Mouse (Mus musculus) ovary, postnatal 10 days (tissue): ENCODE data around the gene Slc6a16.
A peak's percentile ranks its signal among the peaks of the same experiment; 100 is the strongest.

Experiments
- DNase-seq: peaks from one replicate; pipeline ENCODE4 v3.0.0; 2022; ENCODE audit warnings: low spot score

Slc6a16 gene

DNA sequence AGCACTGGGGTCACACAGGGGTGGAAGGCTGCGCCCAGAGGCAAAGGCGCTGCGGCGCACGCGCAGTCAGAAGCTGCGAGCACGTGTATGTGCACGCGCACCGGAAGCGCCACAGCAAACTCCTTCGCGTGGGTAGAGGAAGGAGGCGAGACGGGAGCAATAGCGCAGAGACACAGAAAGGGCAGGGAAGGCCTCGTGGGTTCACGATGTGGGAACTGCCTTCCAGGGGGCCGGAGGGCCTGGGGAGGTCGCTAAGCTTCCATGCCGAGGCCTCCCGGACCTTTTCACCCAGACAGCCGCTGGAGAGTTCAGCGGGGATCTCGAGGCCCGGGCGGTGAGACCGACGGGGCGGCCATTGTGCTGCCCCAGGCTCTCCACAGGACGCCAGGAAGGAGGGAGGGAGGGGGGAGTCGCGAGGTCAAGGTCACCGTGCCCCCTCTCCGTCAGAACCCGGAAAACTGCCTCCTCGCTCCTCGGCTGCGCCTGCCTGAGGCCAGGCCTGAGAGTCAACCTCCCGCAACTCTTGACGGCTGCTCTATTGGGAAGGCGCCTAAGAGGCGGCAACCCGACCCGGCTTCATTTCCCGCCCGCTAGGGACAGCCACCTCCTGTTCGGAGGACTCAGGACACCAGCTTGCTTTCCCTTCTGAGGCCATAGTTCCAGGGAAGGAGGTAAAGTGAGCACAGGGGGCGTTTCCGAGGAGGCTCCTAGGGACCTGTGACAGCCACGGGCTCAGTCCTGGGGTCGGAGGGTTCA, at the start of gene Slc6a16:
Gene Slc6a16, plus strand, starts transcription at position 453 of the 756 bp plus-strand sequence.
- DNase-seq = no peak

DNA sequence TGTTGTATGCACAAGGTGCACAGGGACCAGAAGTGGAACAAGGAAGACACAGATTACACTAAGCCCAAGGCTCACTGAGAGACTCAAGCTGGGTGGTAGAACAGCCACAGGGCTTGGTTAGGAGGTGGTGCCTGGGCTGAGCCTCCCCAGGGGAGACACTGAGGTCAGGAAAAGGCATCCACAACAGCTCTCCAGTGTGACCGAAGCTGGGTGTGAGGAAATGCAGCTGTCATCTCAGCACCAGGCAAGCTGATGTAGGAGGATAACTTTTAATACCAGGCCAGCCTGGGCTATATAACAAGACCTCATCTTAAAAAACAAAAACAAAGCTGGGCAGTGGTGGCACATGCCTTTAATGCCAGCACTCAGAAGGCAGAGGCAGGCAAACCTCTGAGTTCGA, 49.7 kb upstream of the Slc6a16 start:
- no peak for DNase-seq

DNA sequence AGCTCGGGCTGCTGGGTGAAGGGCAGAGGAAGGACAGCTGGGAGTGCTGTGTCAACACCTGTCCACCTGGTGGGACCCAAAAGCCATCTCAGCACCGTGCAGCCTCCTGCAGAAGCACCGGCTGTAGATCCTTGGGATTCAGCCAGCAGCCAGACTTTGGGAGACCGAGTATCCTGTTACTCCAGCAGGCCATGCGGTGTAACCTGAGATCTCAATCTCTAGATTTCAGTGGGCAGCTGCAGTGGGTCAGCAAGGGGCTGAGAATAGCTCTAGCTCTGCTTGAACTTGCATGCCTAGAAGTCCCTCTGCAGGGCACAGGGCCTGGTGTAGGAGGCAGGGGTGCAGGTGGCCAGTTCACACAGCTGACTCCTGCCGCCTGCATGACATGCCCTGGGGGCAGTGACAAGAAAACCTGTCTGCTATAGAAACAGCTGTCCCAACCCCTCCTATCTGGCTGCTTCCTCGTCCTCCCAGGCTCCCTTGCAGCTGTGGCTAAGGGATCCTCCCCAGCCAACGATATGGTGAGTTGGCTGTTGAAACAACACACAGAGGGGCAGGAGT, 49.0 kb upstream of the Slc6a16 start:
- no peak for DNase-seq

DNA sequence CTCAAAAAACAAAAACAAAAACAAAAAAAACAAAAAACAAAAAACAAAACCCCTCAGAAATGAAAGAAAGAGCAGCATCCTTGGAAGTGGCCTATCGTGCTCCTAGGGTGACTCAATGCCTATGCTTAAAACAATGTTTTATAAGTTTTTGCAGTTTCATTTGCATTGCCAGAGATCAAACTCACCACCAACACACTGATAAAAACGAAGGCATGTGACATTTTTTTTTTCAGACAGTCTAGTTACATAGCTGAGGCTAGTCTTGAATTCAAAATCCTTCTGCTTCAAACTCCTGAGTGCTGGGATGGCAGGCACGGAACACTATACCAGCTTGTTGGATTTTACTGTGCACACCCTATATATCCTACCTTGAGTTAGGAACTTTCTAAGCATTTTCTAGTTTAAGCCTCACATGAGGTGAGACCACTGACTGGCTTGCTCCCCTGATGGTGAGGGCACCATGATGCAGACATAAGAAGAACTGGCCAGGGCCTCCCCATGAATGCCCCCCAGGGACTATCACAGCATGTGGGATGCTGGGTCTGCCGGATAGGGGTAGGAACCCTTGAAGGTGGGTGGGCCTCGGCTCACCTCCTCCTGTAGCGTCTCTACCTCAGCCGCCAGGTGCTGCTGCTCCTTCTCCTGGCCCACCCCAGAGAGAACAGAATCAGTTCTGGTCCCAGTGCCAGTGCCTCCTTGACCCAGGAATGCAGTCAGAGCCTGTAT, 48.1 kb upstream of the Slc6a16 start:
- no peak for DNase-seq

DNA sequence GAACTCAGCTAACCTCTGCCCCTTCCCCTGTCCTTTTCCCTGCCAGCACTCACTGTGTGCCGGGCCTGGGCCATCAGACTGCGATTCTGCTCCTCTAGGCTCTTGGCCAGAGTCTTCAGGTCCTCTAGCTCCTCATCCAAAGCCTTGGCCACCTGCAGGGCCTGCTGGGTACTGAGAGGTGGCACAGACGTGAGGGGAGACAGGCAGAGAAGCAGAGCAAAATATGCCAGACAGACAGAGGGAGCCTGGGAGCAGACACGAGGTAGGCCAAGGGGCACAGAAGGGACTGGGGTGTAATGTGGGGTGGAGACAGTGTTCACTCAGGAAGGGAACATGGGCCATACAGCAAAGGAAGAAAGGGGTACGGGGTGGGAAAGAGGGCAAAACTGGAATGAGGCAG, 47.5 kb upstream of the Slc6a16 start:
- no peak for DNase-seq

DNA sequence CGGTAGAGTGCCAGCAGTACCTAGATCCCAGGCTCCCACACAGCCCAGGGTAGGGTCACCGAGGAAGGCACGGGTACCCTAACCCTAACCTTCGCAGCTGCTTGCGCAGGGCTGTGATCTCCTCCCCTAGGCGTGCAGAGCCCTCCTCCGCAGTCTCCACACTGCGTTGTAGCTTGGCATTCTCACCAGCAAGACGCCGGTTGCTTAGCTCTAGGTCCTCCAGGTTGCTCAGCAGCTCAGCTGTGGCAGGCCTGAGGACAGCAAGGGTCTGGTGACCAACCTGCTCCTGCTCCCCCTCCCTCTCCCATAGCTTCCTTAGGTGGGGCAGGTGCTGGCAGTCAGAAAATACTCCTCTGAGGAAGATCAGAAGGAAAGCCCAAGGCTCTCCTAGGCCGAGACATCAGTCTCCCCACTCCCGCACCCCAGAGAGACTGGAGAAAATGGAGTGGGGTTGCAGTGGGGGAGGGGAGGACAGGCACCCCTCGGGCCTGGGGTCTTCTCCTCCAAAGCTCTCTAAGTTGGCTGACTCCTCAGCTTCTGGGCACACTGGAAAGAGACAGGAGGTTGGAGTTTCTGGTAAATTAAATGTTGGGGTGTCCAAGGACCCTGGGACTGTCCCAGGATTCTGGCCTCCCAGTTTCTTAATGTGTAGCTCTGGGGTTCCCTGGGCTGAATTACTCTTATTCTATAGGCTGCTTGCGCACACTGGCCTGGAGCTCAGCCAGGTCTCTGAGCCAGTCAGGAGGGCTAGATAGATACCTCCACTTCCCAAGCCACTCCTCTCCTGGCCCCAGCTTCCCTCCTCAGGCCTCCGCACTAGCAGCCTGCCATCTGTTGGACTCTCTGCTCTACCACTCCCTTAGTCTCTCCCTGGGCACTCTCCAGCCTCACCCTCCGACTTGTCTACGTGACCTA, 46.8 kb upstream of the Slc6a16 start:
- DNase-seq = no peak

DNA sequence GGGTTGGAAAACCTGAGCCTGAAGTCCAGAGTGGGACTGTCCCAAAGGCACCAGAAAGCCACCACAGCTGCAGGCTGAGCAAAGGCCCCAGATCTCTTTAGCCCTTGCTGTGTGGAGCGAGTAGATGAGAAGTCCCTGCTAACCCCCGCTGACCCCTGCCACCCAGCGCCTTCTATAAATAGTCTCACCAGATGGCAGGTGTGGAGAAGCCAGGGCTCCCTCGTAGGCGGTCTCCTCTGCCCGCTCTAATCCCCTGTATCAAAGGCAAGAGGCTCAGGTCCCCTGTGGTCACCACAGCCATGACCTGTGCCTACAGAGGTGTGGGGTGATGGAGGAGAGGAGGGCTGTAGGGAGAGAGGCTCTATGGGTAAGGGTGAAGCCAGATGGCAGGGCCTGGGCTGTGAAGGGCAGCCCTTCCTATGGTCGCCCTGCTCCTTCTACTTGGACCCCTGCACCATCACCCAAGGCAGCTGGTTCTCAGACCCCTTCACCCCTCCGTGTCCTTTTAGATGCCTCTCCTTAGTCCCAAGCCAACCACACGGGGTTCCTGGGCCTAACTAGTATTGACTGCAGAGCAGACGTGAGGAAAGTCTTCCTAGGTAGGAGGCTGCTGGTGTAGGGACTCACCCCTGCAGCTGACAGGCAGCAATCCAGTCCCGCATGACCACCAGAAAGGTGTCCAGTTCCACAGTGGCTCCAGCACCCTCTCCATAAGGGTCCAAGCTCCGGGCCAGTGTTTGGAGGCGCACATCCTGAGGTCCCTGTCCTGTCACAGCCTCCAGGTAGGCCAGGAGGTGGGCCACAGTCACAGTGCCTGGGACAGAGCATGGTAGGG, 45.3 kb upstream of the Slc6a16 start:
- no peak for DNase-seq

DNA sequence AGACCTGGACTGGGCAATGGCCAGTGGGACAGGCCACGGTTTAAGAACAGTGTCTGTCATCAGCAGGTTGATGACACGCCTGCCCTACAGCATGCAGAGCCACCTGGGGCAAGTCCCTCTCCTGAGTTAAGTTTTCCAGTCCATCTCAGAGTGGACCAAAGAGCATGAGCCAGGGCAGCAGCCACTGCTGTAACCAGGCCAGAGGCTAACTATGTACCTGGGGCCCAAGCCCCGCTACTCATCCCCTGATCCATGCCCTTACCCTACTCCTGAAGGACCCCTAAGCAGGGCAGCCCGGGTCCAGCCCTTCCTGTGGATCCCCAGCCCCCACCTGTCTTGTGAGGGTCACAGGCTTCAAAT, 44.7 kb upstream of the Slc6a16 start:
- DNase-seq = no peak

DNA sequence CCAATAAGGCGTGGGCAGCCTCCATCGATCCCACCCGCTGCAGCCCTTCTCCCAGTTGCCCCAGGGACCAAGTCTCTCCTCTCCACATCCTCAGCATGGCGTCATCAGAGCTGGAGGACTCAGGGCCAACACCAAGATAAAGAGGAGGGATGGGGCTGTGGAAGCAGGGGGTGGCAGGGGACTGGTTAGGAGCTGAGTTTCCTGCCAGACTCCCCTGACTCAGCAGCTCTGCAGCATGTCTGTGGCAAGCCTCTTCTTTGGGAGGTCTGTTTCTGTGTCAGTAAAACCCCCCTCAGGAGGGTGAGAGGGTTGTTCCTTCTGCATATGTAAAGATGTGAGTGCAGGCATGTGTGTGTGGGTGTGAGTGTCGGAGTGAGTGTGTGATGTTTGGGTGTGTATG, 43.9 kb upstream of the Slc6a16 start:
- no peak for DNase-seq

DNA sequence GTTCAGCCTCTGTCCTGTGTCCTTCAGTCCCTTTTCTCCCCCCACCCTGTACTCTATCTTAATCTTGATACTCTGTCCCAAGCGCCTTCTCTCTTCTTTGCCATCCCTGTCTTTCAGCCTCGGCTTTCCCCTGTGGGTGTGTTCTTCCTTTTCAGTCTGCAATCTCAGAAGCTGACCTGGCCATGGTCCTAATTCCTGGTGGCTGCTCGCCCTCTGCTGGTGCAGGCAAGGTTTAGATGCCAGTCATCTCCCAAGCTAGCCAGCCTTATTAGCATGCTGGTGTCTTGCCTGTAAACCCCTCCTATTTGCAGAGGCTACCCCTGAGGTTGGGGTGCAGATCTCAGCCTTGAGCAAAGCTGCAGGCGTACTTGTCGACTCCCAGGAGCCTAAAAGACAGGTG, 42.5 kb upstream of the Slc6a16 start:
- DNase-seq = no peak

DNA sequence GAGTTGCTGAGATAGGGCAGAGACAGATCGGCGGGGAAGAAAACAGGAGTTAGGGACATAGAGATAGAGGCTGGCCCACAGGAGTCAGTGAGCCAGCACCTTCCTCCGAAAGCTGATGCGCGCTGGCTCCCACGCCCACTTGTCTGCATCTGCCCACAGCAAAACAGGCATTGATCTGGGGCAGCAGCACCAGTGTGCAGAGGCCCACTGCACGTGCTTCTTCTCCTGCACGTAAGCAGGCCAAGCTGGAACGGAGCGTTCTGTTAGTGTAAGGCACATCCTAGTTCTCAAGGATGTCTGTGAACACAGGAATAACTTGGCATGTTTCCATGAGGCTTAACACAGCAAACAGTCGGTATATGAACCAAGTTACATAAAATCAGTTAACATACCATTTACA, 41.9 kb upstream of the Slc6a16 start:
- no peak for DNase-seq

DNA sequence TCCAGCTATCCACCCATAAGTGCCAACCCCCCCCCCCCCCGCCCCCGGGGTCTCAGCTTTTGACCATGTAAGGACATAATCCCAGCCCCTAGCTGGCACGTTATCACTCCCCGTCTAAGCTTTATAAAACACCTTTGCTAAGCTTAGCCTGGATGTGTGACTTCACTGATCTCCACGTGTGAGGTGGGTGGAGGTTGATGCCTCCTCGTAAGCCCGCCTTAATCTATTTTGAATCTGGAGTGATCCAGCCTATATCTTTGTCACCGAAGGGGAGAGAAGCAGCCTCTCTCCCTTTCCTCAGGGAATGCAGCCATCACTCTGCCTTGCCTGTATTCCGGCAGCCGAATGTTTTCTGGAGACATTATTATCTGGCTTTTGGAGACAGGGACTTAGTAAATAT, 38.2 kb upstream of the Slc6a16 start:
- no peak for DNase-seq

DNA sequence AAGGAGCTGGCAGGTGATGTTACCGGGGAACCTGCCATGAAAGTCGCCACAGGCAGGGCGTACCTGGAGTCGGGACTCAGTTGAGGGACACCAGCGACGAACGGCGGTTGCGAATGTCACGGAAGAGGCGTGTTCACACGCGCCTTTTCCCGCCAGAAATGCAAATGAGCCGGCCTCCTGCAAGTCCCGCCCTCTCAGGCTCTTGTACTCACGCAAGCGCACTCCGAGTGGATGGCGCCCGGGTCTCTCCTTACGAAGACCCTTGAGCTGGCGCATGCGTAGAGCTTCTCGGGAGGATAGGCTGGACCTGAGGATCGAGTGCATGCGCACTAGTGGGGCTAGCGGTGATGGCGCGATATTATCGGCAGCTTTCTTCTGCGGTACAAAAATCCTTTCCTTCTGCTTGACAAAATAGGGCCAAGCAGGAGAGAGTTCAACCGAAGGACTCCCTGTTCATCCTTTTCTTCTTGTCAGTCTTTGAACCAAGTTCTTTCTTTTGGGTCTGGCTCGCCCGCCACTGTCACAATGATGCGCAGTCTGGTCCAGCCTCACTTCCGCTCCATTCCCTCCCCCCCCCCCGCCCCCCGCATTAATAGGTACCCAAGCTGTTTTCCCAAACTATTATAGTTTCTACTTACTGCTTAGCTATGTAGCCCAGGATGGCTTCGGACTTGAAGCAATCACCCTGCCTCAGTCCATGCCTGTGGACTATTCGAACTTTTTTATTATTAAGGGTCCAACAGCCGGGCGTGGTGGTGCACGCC, 36.3 kb upstream of the Slc6a16 start, which contains the start of gene Ccdc155:
Gene Ccdc155, minus strand, starts transcription at position 513 of the 764 bp plus-strand sequence.
- DNase-seq = peak; percentile 79

DNA sequence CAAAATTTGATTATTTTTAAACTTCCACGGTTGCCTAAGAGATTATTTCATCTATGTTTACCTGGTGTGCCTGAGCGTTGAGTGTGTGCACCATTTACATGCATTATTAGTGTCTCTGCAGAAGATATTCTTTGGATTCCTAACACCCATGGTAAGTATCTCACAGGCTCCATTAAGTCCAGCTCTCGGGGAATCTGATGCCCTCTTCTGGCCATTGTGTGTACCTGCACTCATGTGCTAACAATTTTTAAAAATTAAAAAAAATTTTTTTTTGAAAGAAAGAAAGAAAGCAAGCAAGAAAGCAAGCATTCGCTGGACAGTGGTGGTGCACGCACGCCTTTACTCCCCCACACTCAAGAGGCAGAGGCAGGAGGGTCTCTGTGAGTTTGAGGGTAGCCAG, 32.6 kb upstream of the Slc6a16 start:
- DNase-seq = no peak

DNA sequence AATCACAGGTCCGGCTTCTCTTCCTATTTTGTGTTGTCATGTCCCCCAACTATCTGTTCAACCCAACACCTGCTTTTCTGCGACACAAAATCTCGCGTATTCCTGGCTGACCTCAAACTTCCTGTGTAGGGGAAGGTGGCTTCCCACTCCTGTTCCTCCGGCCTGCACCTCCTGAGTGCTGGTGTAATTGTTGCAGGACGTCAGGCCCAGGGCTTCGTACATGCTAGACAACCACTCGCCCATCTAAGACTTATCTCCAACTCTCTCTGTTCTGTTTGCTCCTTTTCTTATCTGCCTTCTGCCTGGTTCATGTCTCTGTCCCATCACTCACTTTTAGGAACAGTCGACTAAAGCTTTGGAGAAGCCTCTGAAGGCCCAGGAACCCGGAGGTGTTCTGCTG, 29.8 kb upstream of the Slc6a16 start:
- DNase-seq = no peak

DNA sequence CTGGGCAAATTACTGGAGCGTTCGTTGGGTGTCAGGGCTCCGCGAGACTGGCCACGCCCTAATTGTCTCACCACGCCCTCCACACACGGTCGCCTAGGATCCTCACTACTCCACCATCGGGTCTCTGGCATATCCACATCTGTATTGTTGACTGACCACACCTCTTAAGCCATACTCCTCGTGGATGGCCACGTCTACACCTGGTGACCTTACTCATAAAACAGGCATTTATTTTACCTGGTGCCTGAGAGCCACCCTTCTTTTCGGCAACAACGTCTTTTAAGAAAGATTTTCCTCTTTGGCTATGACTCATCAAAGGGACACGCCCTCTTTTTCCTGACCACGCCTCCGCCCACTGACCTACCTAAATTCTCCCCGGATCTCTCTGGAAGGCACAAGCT, 29.0 kb upstream of the Slc6a16 start, which contains the start of gene Dkkl1:
Gene Dkkl1, minus strand, starts transcription at position 297 of the 401 bp plus-strand sequence.
- no peak for DNase-seq

DNA sequence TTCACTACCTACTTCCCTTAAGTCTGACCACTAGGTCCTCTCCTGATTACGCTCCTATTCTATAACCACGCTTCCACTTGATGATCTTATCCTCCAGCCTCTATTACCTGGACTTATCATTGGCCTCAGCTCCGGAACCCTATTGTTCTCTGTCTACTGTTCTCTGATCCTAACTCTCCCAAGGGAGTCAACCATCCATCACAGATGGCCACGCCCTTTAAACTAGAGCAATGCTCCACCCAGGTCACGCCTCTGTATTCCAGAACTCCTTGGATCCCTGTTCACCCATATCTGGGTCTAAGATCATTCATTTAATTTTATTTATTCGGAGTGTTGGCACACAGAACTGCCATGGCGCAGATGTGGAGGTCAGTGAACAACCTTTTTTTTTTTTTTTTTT, 28.5 kb upstream of the Slc6a16 start:
- no peak for DNase-seq

DNA sequence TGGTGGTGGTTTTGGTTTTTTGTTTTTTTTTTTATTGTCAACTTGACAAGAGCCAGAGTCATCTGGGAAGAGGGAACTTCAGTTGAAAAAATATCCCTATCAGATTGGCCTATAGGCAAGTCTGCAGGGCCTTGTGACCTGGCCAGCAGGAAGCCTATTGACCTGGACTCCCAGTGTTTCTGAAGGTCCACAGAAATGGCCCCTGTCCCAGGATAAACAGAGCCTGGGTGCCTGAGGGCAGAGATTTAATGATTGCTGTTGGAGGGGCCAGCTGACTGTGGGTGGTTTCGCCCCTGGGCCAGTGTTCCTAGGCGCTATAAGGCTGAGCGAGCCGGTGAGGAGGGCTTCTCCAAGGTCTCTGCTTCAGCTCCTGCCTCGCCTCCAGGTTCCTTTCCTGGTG, 27.2 kb upstream of the Slc6a16 start:
- DNase-seq = no peak

DNA sequence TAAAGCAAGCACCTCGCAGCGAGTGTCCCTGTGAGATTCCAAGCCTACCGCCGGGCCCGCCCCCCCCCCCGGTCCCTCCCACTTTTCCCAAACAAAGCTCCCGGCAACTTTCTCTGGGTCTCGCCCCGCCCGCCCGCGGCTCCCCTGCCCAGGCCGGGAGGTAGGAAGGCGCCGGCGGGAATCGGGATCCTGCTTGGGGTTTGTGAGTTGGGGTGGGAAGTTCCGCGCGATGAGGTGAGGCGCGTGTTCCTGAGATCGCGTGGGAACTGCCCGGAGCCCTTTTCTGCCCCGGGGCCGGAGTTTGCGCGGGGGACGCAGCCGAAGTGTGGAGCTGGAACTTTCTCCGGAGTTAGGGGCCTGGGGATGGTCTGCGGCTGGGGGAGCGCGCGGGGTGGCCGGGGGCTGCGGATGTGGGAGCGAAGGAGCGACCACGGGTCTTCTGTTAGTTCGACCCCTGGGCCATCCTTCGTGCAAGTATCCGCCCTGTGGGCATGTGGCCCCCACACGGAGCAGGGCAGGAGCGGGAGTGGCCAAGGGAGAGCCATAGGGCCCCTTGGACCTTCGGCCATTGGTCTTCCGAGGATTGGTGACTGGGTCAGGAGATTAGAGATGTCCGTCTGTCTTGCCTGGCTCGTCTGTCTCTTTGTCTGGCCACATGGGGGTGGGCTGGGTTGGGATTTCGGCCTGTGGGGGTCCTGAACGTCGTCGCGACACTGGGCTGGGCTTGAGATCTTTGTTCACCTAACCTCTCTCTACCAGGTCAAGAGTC, 25.0 kb upstream of the Slc6a16 start, which contains the start of gene Tead2:
Gene Tead2, plus strand, starts transcription at position 81 of the 769 bp plus-strand sequence.
- peak; percentile 57 for DNase-seq
